Mouse (Mus musculus) ES-E14 (cell line): ENCODE measurements around the gene Per1. TPM values are rescaled to one million over a fixed set of nuclear protein-coding genes. Genes with fewer than 3 reads are reported as not detected.
A peak's percentile ranks its signal among the peaks of the same experiment; 100 is the strongest.

Source experiments
- DNase-seq: peaks from one replicate; pipeline ENCODE4 v3.0.0-alpha.2; 2013; ENCODE audit warnings: low read depth, low spot score
- H3K27ac ChIP-seq: 2 replicates; pipeline ENCODE4 v1.5.1; 2012; ENCODE audit warnings: low read depth, mild to moderate bottlenecking, low read length, moderate library complexity, mixed read lengths; ENCODE audit not compliant: poor library complexity, insufficient read depth, severe bottlenecking
- H3K36me3 ChIP-seq: 2 replicates; pipeline ENCODE4 v1.6.1; 2012; ENCODE audit warnings: mild to moderate bottlenecking, low read length, moderate library complexity, mixed read lengths; ENCODE audit not compliant: control insufficient read depth, poor library complexity, insufficient read depth, severe bottlenecking
- H3K4me1 ChIP-seq, 2 experiments: fragments of 150-350 bp in 1 of 2; sonication (generic) in 1 of 2; 2 replicates each; pipeline ENCODE4 v1.6.1; 2012; ENCODE audit warnings: low read length in 2 of 2, mild to moderate bottlenecking in 1 of 2, mixed read lengths in 1 of 2; ENCODE audit not compliant: control insufficient read depth in 2 of 2, insufficient read depth in 2 of 2, poor library complexity in 1 of 2
- H3K4me3 ChIP-seq, 2 experiments: fragments of 150-350 bp in 1 of 2; sonication (generic) in 1 of 2; 2 replicates each; pipeline ENCODE4 v1.5.1; 2012; ENCODE audit warnings: low read length in 2 of 2, low read depth in 1 of 2, mild to moderate bottlenecking in 1 of 2, mixed read lengths in 1 of 2; ENCODE audit not compliant: insufficient read depth in 1 of 2, poor library complexity in 1 of 2, severe bottlenecking in 1 of 2
- H3K9ac ChIP-seq: 2 replicates; pipeline ENCODE4 v1.6.1; 2012; ENCODE audit warnings: low read depth, mild to moderate bottlenecking, low read length, mixed read lengths; ENCODE audit not compliant: poor library complexity, insufficient read depth, severe bottlenecking
- H3K9me3 ChIP-seq: fragments of 150-350 bp; sonication (generic); 2 replicates; pipeline ENCODE4 v1.6.1; 2012; ENCODE audit warnings: low read depth, mild to moderate bottlenecking, low read length; ENCODE audit not compliant: control insufficient read depth, insufficient read depth
- CHD2 ChIP-seq: IDR thresholded peaks from 2 replicates; pipeline ENCODE4 v1.6.1; 2014; ENCODE audit warnings: mild to moderate bottlenecking, low read depth, low read length, inconsistent platforms
- HCFC1 ChIP-seq: IDR thresholded peaks from 2 replicates; pipeline ENCODE4 v1.6.1; 2012; ENCODE audit warnings: low read length, inconsistent platforms, borderline replicate concordance; ENCODE audit not compliant: insufficient read depth
- MAFK ChIP-seq: IDR thresholded peaks from 2 replicates; pipeline ENCODE4 v1.6.1; 2014; ENCODE audit warnings: mild to moderate bottlenecking, low read depth, low read length, inconsistent platforms; ENCODE audit not compliant: insufficient read depth
- ZC3H11A ChIP-seq: IDR thresholded peaks from 2 replicates; pipeline ENCODE4 v1.6.1; 2012; ENCODE audit warnings: low read depth, mild to moderate bottlenecking, inconsistent platforms, low read length, borderline replicate concordance
- ZNF384 ChIP-seq: IDR thresholded peaks from 2 replicates; pipeline ENCODE4 v1.6.1; 2012; ENCODE audit warnings: low read depth, low read length, inconsistent platforms
- in situ Hi-C, 2 experiments: fragments of 600-800 bp; cut with MboI; formaldehyde crosslinking; loops; one replicate each; pipeline ENCODE4 v1.15.1; 2025; ENCODE audit warnings: low sequenced_read_pairs in 2 of 2, inconsistent platforms in 1 of 2; ENCODE audit not compliant: unreplicated experiment in 2 of 2
- total RNA-seq: library from RNA; depleted of rRNA; stranded (reverse); fragments of 300-350 nt; gene quantifications from 2 replicates; pipeline ENCODE4 v1.2.3, GENCODE M21; 2012

Gene Per1
- total RNA-seq, 1 experiment: 6.0 TPM

DNA sequence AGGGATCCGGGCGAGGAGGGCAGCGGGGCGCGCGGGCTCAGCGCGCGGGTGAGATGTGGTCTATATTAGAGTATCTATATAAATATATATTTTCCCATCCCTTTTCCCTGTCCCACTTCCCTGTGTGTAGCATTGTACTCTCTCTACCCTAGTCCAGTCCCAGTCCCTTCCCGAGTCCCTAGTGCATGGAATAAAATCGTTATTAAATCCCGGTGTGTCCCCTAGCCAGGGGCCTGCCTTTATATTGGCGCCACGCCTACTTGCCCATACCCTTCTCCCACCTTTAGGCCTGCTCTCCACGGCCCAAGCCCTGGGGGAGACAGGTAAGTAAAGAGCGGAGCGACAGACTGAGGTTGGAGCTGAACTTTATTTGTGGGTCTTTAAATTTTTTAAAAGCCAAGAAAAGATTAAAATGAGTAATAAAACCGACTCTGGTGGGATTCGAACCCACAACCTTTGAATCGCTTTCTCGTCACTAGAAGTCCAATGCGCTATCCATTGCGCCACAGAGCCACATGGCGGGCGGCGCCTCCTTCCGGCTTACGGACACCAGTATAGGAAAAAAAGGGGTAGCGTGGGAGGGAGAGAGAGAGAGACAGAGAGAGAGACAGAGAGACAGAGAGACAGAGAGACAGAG lies 28.2 kb downstream of the Per1 start:
- no peaks in the 10 kb centered on the region for H3K9me3 ChIP-seq
- DNase-seq: peak; percentile 85
- peak overlapping the region; percentile 68 to 82 for H3K4me3 ChIP-seq
- no peaks in the 10 kb centered on the region for H3K36me3 ChIP-seq
- TF ChIP-seq MAFK: no peak
- no peak for TF ChIP-seq ZC3H11A
- TF ChIP-seq HCFC1: no peak
- no peak for TF ChIP-seq ZNF384
- no peak for TF ChIP-seq CHD2
- no peak overlapping the region for H3K27ac ChIP-seq
- in situ Hi-C loops: no loop called here
- H3K9ac ChIP-seq: no peak overlapping the region
- peaks cover 0 to 6% of the 10 kb centered on the region in 2 experiments; a peak in 2 of 4 replicates for H3K4me1 ChIP-seq

DNA sequence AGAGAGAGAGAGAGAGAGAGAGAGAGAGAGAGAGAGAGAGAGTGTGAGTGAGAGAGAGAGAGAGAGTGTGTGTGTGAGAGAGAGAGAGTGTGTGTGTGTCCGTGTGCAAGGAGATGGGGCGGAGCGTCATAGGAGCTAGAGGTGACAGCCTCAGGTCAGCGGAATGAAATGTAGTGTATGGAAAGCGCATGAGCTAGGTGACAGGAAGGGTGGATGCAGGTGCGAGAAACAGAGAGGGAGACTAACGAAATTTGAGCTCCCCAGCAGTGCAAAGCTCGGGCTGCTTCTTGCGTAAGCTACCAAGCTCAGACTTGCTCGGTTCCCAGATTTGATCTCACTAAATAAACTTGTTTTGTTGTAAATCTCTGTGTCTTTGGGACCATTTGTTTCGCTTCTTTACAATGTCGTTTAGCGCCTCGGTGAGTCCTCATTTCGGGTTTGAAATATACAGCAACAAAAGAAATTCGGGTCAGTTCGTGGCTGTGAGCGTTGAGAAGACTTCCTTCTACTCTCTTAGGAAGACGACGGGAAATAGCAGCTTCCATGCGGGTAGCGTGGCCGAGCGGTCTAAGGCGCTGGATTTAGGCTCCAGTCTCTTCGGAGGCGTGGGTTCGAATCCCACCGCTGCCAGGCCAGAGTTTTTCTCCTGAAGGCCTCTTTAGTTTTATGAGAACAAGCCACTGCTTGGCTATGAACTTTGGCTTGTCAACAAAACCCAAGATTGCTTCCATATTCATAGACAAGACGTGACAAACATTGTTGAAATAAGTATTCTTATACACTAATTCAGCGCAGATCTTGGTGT lies 28.9 kb downstream of the Per1 start:
- no peak overlapping the region for H3K27ac ChIP-seq
- H3K9me3 ChIP-seq: no peaks in the 10 kb centered on the region
- H3K4me3 ChIP-seq: peak overlapping the region; percentile 58 to 82
- H3K36me3 ChIP-seq: no peaks in the 10 kb centered on the region
- in situ Hi-C loops: no loop called here
- TF ChIP-seq MAFK: peak; percentile 79; the same call in 1 of the 2 replicates
- TF ChIP-seq ZC3H11A: no peak
- TF ChIP-seq ZNF384: no peak
- 0 out of 2 replicates have a peak, but pooled peaks have one; percentile 58 for TF ChIP-seq HCFC1
- TF ChIP-seq CHD2: no peak
- 0 out of 2 replicates have a peak overlapping the region, but pooled peaks have one; percentile 2 for H3K9ac ChIP-seq
- peaks cover 0 to 6% of the 10 kb centered on the region in 2 experiments; a peak in 2 of 4 replicates for H3K4me1 ChIP-seq
- DNase-seq: peak; percentile 86

- TF ChIP-seq ZC3H11A: no peak
- TF ChIP-seq MAFK: peak; percentile 85
- no peak for TF ChIP-seq CHD2
- in situ Hi-C loops: no loop called here
- Histone ChIP-seq H3K27ac (no peak overlapping the region), H3K4me3 (peak overlapping the region in 1 of 2 experiments; percentile 82; a peak in 2 of 4 replicates), H3K4me1 (peaks cover 0 to 6% of the 10 kb centered on the region in 2 experiments; a peak in 2 of 4 replicates), H3K9me3 (no peaks in the 10 kb centered on the region), H3K9ac (no peak overlapping the region), H3K36me3 (no peaks in the 10 kb centered on the region)
- DNase-seq: no peak
These were observed 29.5 kb downstream of the Per1 start for GRCm38 (mm10) chr11:69124498-69124847.

GRCm38 (mm10) chr11:69125041-69125851 lies 30.2 kb downstream of the Per1 start:
- in situ Hi-C loops: loop anchor here in 1 of 2 experiments (5.0 kb wide), 1 partner anchor 63 kb away; no protein-coding TSS in a partner anchor
- peak; percentile 92 for TF ChIP-seq ZNF384
- no peak for TF ChIP-seq CHD2
- TF ChIP-seq MAFK: peak; percentile 92
- 0 out of 2 replicates have a peak, but pooled peaks have one; percentile 22 for TF ChIP-seq HCFC1
- TF ChIP-seq ZC3H11A: no peak
- peak; percentile 90 for DNase-seq
- Histone ChIP-seq H3K27ac (0 out of 2 replicates have a peak overlapping the region, but pooled peaks have one; percentile 13), H3K4me3 (peak overlapping the region; percentile 53 to 64), H3K4me1 (peaks cover 0 to 10% of the 10 kb centered on the region in 2 experiments; a peak in 2 of 4 replicates), H3K36me3 (no peaks in the 10 kb centered on the region), H3K9me3 (no peaks in the 10 kb centered on the region), H3K9ac (peak overlapping the region; percentile 24)
